Mouse (Mus musculus) monocyte, adult 2 months (primary cell): ENCODE measurements around the gene Cdc42ep5.
A peak's percentile ranks its signal among the peaks of the same experiment; 100 is the strongest.
"Not testable (repeated sequence)": the region's sequence is repeated elsewhere in the genome, so short reads cannot be mapped to it uniquely, and the experiment has no call there.

ENCODE experiments used
- DNase-seq, 2 experiments: peaks; one replicate each; pipeline ENCODE4 v3.0.0; 2022; ENCODE audit warnings: low spot score in 2 of 2, low read depth in 1 of 2

The Cdc42ep5 gene

GRCm38 (mm10) chr7:4164090-4164910, at the start of gene Cdc42ep5:
Gene Cdc42ep5 (minus strand): TSS chr7:4164860.
- DNase-seq, result no peak

GRCm38 (mm10) chr7:4213436-4213835, 48.8 kb upstream of the Cdc42ep5 start:
- not testable (repeated sequence) for DNase-seq

- DNase-seq, result no peak
Observed at GRCm38 (mm10) chr7:4208626-4209025, 44.0 kb upstream of the Cdc42ep5 start.

- peak in 1 of 2 experiments; percentile 12 for DNase-seq
Observed at GRCm38 (mm10) chr7:4207126-4207525, 42.5 kb upstream of the Cdc42ep5 start.

GRCm38 (mm10) chr7:4178438-4178837, 13.8 kb upstream of the Cdc42ep5 start:
- no peak for DNase-seq

GRCm38 (mm10) chr7:4170193-4170938, 5.7 kb upstream of the Cdc42ep5 start:
- no peak for DNase-seq

GRCm38 (mm10) chr7:4167098-4167497, 2.4 kb upstream of the Cdc42ep5 start:
- DNase-seq, result no peak

GRCm38 (mm10) chr7:4165286-4165685, 626 bp upstream of the Cdc42ep5 start:
- no peak for DNase-seq

- DNase-seq, result no peak
Observed at GRCm38 (mm10) chr7:4163571-4164072, 1.0 kb downstream of the Cdc42ep5 start.

- DNase-seq, result not testable (repeated sequence)
Observed at GRCm38 (mm10) chr7:4161596-4161995, 3.1 kb downstream of the Cdc42ep5 start.

GRCm38 (mm10) chr7:4154976-4155375, 9.7 kb downstream of the Cdc42ep5 start:
- DNase-seq, result no peak

- DNase-seq, result no peak
Observed at GRCm38 (mm10) chr7:4154356-4154755, 10.3 kb downstream of the Cdc42ep5 start.

- no peak for DNase-seq
Observed at GRCm38 (mm10) chr7:4151241-4151640, 13.4 kb downstream of the Cdc42ep5 start.

- no peak for DNase-seq
Observed at GRCm38 (mm10) chr7:4150811-4151221, 13.8 kb downstream of the Cdc42ep5 start.

- no peak for DNase-seq
Observed at GRCm38 (mm10) chr7:4150059-4150541, 14.6 kb downstream of the Cdc42ep5 start, which contains the start of gene Leng9. Gene Leng9 (minus strand): TSS chr7:4150374.

GRCm38 (mm10) chr7:4149209-4150054, 15.2 kb downstream of the Cdc42ep5 start:
- DNase-seq, result peak; percentile 49 to 76

GRCm38 (mm10) chr7:4148341-4149208, 16.1 kb downstream of the Cdc42ep5 start:
- DNase-seq, result no peak

GRCm38 (mm10) chr7:4147836-4148235, 16.8 kb downstream of the Cdc42ep5 start:
- DNase-seq, result no peak

- DNase-seq, result no peak
Observed at GRCm38 (mm10) chr7:4147371-4147770, 17.3 kb downstream of the Cdc42ep5 start.
